Mouse (Mus musculus) lung, adult 2 months (tissue): ENCODE data around the gene Crabp2. TPM values are rescaled to one million over a fixed set of nuclear protein-coding genes. Genes with fewer than 3 reads are reported as not detected.

ENCODE experiments used
- DNase-seq: peaks from one replicate; pipeline ENCODE4 v3.0.0; 2022
- H3K4me1 ChIP-seq: fragments of 200-500 bp; 2 replicates; pipeline ENCODE4 v1.6.1; 2011; ENCODE audit warnings: low read length; ENCODE audit not compliant: control insufficient read depth, insufficient read depth
- H3K4me3 ChIP-seq: fragments of 200-500 bp; replicated peaks from 2 replicates; pipeline ENCODE3; 2011; ENCODE audit warnings: low read depth, mild to moderate bottlenecking, control low read depth, low read length; ENCODE audit errors: extremely low read depth
- CTCF ChIP-seq: fragments of 200-500 bp; IDR thresholded peaks from 2 replicates; pipeline ENCODE4 v1.5.1; 2011; ENCODE audit warnings: mild to moderate bottlenecking, low read length, control low read depth; ENCODE audit not compliant: insufficient read depth
- POLR2A ChIP-seq: fragments of 200-500 bp; IDR thresholded peaks from 2 replicates; pipeline ENCODE4 v1.6.1; 2011; ENCODE audit warnings: low read depth, mild to moderate bottlenecking, control low read depth, low read length, borderline replicate concordance; ENCODE audit errors: extremely low read depth
- WGBS: fragments of 180-500 bp; shearing (Covaris S2); methylation state at CpG from one replicate; pipeline ENCODE4 v1.1.7; 2018; 5-methylcytosine and 5-hydroxymethylcytosine counted together
- polyA plus RNA-seq: library from polyadenylated mRNA; depleted of rRNA; stranded (reverse); fragments of >200 nt; gene quantifications from 2 replicates; pipeline ENCODE4 v1.2.3, GENCODE M21; 2012; rRNA removed

Crabp2 gene
- polyA plus RNA-seq, 1 experiment: 15.1 TPM

GRCm38 (mm10) chr3:88002291-88002976 is 54.0 kb downstream of the Crabp2 start:
- 4% methylated on average over 17 of the region's 17 CpGs for WGBS
- Histone ChIP-seq H3K4me3 (no peak overlapping the region), H3K4me1 (0 out of 2 replicates have a peak, but pooled peaks cover 2% of the 10 kb centered on the region)
- DNase-seq: peak; percentile 59
- TF ChIP-seq CTCF (no peak), POLR2A (no peak)

Other genes with a start within 250 kb of the Crabp2 start
- 9.5 and 15.4 TPM in 2 replicates for gene Lrrc71, start 200.0 kb upstream of the Crabp2 start, polyA plus RNA-seq
- 0.56 and 0.87 TPM in 2 replicates for gene Ntrk1, start 153.5 kb upstream of the Crabp2 start, polyA plus RNA-seq
- gene Insrr, start 151.7 kb upstream of the Crabp2 start, polyA plus RNA-seq: 0.19 and 0.66 TPM in 2 replicates
- gene Pear1, start 124.4 kb upstream of the Crabp2 start, polyA plus RNA-seq: 87.2 and 112 TPM in 2 replicates
- 2.6 and 2.8 TPM in 2 replicates for gene Sh2d2a, start 101.9 kb upstream of the Crabp2 start, polyA plus RNA-seq
- gene Prcc, start 63.1 kb upstream of the Crabp2 start, polyA plus RNA-seq: 26.2 and 30.7 TPM in 2 replicates
- 51.6 and 82.6 TPM in 2 replicates for gene Hdgf, start 42.3 kb upstream of the Crabp2 start, polyA plus RNA-seq
- gene Mrpl24, start 29.2 kb upstream of the Crabp2 start, polyA plus RNA-seq: 26.7 and 45.8 TPM in 2 replicates
- gene Isg20l2, start 18.4 kb upstream of the Crabp2 start, polyA plus RNA-seq: 10.7 and 12.8 TPM in 2 replicates
- gene Rrnad1, start 17.9 kb upstream of the Crabp2 start, polyA plus RNA-seq: 28.3 and 29.7 TPM in 2 replicates
- 26.4 and 31.4 TPM in 2 replicates for gene Nes, start 22.4 kb downstream of the Crabp2 start, polyA plus RNA-seq
- gene Bcan, start 51.6 kb downstream of the Crabp2 start, polyA plus RNA-seq: 7.2 and 8.3 TPM in 2 replicates
- gene Hapln2, start 78.9 kb downstream of the Crabp2 start, polyA plus RNA-seq: 0.06 and 0.37 TPM in 2 replicates
- gene Gpatch4, start 94.4 kb downstream of the Crabp2 start, polyA plus RNA-seq: 5.7 and 7.2 TPM in 2 replicates
- 90.5 and 117 TPM in 2 replicates for gene Naxe, start 109.8 kb downstream of the Crabp2 start, polyA plus RNA-seq
- not detected in 2 replicates for gene Ttc24, start 129.6 kb downstream of the Crabp2 start, polyA plus RNA-seq
- gene Iqgap3, start 133.3 kb downstream of the Crabp2 start, polyA plus RNA-seq: 1.8 and 2.5 TPM in 2 replicates
- 87.0 and 94.3 TPM in 2 replicates for gene Mef2d, start 193.7 kb downstream of the Crabp2 start, polyA plus RNA-seq